Mouse (Mus musculus) kidney, adult 2 months (tissue): ENCODE results near the gene Tas1r3. TPM values are rescaled to one million over a fixed set of nuclear protein-coding genes. Genes with fewer than 3 reads are reported as not detected.

Experiments used
- DNase-seq: peaks from one replicate; pipeline ENCODE4 v3.0.0; 2021
- H3K27ac ChIP-seq: fragments of 200-500 bp; 2 replicates; pipeline ENCODE4 v1.5.1; 2012; ENCODE audit warnings: low read depth, low read length, control low read depth, inconsistent platforms; ENCODE audit not compliant: insufficient read depth
- H3K27me3 ChIP-seq: fragments of 200-500 bp; replicated peaks from 2 replicates; pipeline ENCODE4 v1.6.1; 2012; ENCODE audit warnings: mild to moderate bottlenecking, moderate library complexity, low read length, inconsistent platforms; ENCODE audit not compliant: control insufficient read depth, insufficient read depth
- H3K36me3 ChIP-seq: fragments of 200-500 bp; 2 replicates; pipeline ENCODE4 v1.6.1; 2012; ENCODE audit warnings: mild to moderate bottlenecking, moderate library complexity, low read length, inconsistent platforms; ENCODE audit not compliant: control insufficient read depth, insufficient read depth
- H3K4me1 ChIP-seq: fragments of 200-500 bp; 2 replicates; pipeline ENCODE4 v1.6.1; 2011; ENCODE audit warnings: low read length; ENCODE audit not compliant: control insufficient read depth, insufficient read depth
- H3K4me3 ChIP-seq: fragments of 200-500 bp; 2 replicates; pipeline ENCODE4 v1.5.1; 2011; ENCODE audit warnings: mild to moderate bottlenecking, low read depth, low read length, control low read depth; ENCODE audit not compliant: insufficient read depth
- CTCF ChIP-seq: fragments of 200-500 bp; conservative IDR thresholded peaks from 2 replicates; pipeline ENCODE4 v1.5.1; 2011; ENCODE audit warnings: low read depth, mild to moderate bottlenecking, control low read depth, low read length, moderate library complexity, mixed read lengths; ENCODE audit not compliant: insufficient read depth, insufficient read length
- POLR2A ChIP-seq: fragments of 200-500 bp; IDR thresholded peaks from one replicate; pipeline ENCODE4 v1.6.1; 2011; ENCODE audit warnings: low read depth, low read length, control low read depth
- WGBS: fragments of 180-500 bp; shearing (Covaris S2); methylation state at CpG from one replicate; pipeline ENCODE4 v1.1.7; 2018; 5-methylcytosine and 5-hydroxymethylcytosine counted together
- polyA plus RNA-seq: library from polyadenylated mRNA; depleted of rRNA; stranded (reverse); fragments of >200 nt; gene quantifications from 2 replicates; pipeline ENCODE4 v1.2.3, GENCODE M21; 2012

Tas1r3 gene
- polyA plus RNA-seq, 1 experiment: 0.64 TPM

DNA sequence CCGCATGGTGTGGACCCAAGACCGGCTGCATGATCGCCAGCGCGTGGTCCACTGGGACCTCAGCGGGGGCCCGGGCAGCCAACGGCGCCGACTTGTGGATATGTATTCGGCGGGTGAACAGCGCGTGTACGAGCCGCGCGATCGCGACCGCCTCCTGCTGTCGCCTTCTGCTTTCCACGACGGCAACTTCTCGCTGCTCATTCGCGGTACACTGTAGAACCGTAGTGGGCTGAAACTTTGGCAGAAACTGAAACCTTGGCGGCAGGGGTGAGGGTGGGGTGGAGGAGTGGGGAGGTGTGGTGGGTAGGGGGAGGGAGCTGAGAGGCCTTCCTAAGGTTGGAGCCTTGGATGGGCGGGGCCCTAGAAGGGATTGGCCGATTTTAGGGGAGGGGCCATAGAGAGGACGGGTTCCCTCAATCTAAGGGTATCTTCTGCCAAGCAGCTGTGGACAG is 22.1 kb downstream of the Tas1r3 start:
- no peaks in the 10 kb centered on the region for H3K36me3 ChIP-seq
- peak; percentile 81 for DNase-seq
- peaks cover 19% of the 10 kb centered on the region for H3K4me1 ChIP-seq
- H3K27ac ChIP-seq: peak overlapping the region; percentile 10; the same call in 1 of the 2 replicates
- H3K27me3 ChIP-seq: no peaks in the 10 kb centered on the region
- 0% methylated on average over 32 of the region's 32 CpGs for WGBS
- TF ChIP-seq CTCF (peak; percentile 30; the same call in 1 of the 2 replicates), POLR2A (no peak)
- H3K4me3 ChIP-seq: peak overlapping the region; percentile 73

DNA sequence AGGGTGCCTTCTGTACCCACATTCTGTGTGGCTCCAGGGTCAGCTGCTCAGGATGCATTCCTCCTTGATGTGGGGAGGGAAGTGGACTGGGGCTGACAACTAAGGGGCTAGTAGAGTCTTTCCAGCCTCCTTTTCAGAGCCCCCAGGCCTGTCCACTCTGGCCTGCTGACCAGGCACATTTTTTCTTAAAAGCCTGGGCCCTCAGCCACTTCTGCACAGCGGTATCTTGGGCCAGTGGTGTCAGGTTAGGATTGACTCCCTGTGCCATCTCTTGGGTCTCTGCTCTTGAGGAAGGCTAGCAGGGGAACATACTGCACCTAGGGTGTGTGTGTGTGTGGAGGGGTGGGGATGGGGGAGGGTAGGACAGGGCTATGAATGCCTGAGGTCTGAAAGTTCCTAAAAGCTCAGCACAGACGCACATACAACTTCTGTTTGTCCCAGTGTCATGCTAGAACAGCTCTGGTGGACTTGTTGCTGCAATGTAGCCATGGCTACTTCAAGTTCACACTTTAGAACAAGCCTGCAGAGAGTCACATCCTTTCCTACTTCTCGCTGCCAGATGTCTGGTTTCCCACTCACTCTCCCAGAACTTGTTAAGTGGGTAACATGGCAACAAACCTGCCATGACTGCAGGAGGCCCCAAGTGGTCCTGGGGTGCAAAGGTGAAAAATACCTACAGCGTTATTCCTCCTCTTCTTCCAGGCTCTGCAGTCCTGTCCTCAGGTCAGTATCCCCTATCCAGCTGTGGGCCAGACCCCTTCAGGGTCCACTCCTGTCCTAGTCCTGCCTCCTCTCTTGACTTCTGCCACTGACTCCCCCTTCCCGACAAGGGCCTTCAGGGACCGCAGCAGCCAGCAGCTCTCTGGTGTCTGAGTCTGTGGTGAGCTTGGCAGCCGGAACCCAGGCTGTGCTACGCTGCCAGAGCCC is 22.8 kb downstream of the Tas1r3 start:
- Histone ChIP-seq H3K27ac (peak overlapping the region; percentile 91), H3K4me3 (peak overlapping the region; percentile 73), H3K4me1 (peaks cover 19% of the 10 kb centered on the region), H3K27me3 (no peaks in the 10 kb centered on the region), H3K36me3 (no peaks in the 10 kb centered on the region)
- TF ChIP-seq CTCF (no peak), POLR2A (no peak)
- 14% methylated on average over 8 of the region's 8 CpGs for WGBS
- no peak for DNase-seq

DNA sequence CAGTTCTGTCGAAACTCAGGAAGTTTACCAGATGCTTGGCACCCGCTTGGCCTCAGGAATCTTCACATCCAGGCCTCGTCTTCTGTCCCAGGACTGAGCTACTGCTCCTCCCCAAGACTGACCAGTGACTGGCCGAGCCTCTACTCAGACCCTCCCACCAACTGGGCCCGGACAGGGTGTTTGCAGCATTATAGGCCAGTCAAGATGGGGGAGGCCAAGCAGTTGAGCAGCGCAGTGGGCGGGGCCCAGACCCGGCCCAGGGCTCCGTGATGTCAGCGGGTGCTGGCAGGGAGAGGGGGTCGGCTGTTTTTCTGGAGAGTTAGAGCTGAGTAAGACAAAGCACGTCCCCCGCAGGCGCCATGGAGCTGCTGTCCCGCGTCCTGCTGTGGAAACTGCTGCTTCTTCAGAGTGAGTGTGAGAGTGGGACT is 23.7 kb downstream of the Tas1r3 start, which contains the start of gene Mxra8:
TSS of gene Mxra8 (plus strand) at position 198 of the 428 bp plus-strand sequence.
- H3K27ac ChIP-seq: peak within 1 kb of the TSS; percentile 91
- TF ChIP-seq CTCF (no peak), POLR2A (peak; percentile 14)
- H3K4me3 ChIP-seq: peak within 1 kb of the TSS; percentile 73
- no peaks in the 10 kb centered on the region for H3K27me3 ChIP-seq
- no peaks in the 10 kb centered on the region for H3K36me3 ChIP-seq
- H3K4me1 ChIP-seq: peaks cover 19% of the 10 kb centered on the region
- 29% methylated on average over 16 of the region's 16 CpGs for WGBS
- peak; percentile 91 for DNase-seq

DNA sequence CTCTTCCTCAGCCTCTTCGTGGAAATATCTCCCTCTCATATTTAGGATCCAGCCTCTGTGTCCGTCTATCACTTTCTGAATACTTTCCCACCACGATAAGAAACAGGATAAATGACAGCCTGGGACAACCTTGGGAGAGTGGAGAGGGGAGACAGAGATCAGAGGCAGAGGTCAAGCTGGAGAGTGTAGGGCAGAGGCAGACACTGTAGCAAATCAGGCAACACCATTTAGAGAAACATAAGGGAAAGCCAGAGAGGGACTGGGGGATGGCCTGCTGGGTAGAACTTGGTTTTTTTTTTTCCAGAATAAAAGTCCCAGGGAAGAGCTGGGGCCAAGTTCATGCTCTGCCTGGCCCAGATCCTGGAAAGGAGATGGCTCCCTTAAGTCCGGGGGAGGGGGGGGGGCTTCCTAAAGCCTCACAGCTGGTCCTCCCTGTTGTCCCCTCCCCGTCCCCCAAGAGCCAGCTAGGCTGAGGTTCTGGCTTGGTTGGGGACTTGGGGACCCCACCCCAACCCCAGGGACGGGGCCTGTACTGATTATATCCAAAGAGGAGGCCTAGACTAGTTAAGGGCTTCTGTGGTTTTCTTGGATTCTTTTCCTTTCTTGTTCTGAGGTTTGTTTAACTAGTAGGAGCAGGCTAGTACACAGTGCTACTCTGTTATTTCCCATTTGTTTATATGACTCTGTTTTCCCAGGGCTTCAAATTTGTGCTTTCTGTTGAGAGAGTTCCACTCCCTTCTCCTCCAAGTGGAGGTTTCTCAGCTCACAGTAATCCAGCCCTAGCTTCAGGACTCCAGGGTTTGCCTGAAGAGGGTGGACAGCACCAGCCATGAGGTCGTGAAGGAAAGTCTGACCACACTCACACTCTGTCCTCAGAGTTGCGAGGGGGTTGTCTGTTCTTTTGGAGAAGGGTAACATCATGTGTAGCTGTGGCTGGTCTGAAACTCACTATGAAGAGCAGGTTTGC is 24.7 kb downstream of the Tas1r3 start:
- no peak for DNase-seq
- H3K27ac ChIP-seq: peak overlapping the region; percentile 77
- H3K27me3 ChIP-seq: no peaks in the 10 kb centered on the region
- peaks cover 19% of the 10 kb centered on the region for H3K4me1 ChIP-seq
- H3K36me3 ChIP-seq: no peaks in the 10 kb centered on the region
- TF ChIP-seq CTCF (no peak), POLR2A (no peak)
- 65% methylated on average over 8 of the region's 8 CpGs for WGBS
- H3K4me3 ChIP-seq: no peak overlapping the region

DNA sequence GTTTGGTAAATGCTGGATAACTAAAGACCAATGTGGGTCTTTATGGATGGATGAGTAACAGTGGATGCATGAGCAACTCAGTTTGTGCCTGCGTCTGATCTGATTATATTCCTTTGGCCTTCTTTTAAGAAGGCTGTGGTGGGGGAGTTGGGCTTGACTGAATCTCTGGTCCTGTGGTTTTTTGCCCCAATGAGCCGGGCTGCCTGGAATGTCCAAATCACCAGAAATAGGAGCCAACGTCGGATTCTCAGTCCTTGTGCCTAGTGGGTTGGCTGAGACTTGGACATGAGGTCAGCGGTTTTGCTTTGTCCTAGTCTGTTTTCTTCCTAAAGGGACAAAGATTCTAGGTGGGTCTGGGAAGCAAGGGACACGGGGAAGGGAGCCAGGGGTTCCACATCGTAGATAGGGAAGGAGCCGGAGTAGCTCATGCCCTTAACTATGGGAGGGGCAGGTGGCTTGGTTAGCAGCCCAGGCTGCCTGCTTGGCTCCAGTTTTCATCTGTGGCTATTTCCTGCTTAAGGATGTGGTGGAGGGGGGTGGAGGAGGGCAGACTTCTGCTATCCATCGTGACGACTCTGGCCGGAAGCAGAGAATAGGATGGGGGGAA is 25.7 kb downstream of the Tas1r3 start:
- WGBS: 58% methylated on average over 11 of the region's 11 CpGs

DNA sequence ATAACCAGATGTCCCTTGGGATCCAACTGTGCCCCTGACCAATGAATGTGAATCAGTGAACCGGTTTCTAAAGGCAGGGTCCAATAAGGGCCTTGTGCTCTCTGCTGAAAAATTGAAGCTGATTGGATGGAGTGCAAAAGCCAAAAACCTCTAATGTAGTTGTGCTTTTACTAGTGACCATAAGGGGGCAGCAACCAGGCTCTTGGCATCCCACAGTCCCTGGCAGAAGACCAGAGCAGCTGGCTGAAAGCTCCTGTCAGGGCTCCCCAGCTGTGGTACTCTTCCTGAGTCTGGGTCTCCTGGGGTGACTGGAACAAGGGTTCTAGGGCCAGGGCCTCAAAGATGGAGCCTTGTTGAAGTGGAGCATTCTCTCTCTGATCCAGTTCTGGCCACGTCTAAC is 29.3 kb downstream of the Tas1r3 start:
- no peak for TF ChIP-seq POLR2A
- peak; percentile 75 for TF ChIP-seq CTCF
- Histone ChIP-seq H3K27me3 (no peaks in the 10 kb centered on the region), H3K4me3 (no peak overlapping the region), H3K4me1 (peaks cover 13% of the 10 kb centered on the region; the same call in 1 of the 2 replicates), H3K27ac (peak overlapping the region; percentile 57), H3K36me3 (no peaks in the 10 kb centered on the region)
- peak; percentile 94 for DNase-seq
- WGBS: 20% methylated on average over 2 of the region's 2 CpGs

More for the DNA sequence above, 25.7 kb downstream of the Tas1r3 start:
- TF ChIP-seq CTCF (no peak), POLR2A (no peak)
- DNase-seq: peak; percentile 74
- Histone ChIP-seq H3K4me3 (no peak overlapping the region), H3K27me3 (no peaks in the 10 kb centered on the region), H3K36me3 (no peaks in the 10 kb centered on the region), H3K27ac (peak overlapping the region; percentile 77), H3K4me1 (peaks cover 19% of the 10 kb centered on the region)
